Mouse (Mus musculus): ENCODE measurements around the gene Arhgef16.

DNA sequence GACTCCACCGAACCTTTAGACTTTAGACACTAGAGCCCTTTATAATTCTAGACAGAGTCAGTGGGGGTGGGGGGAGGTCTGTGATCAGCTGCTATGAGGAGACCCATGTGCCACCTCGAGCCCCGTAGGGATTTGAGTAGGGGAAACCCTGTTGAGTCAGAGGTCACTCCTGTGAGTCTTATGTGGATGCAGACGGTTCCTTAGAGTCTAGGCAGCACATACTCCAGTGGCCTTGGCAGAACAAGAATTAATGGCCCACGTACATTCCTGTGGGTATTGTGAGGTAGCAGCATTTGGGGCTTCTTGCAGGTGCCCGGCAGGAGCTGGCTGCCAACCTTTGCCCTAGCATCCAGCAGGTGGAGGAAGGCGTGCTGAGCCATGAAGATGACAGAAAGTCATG is 70.1 kb downstream of the Arhgef16 start:
- no peak for TF ChIP-seq CTCF (IDR thresholded peaks at IDR 0.05; ENCODE audit: extremely low read depth, insufficient read length, insufficient replicate concordance, low read depth, low read length)
- no peak for TF ChIP-seq POLR2A (IDR thresholded peaks at IDR 0.05; ENCODE audit: low read depth, low read length)
